Mouse (Mus musculus): Measurements from ENCODE around the gene Asic1. TPM values are rescaled to one million over a fixed set of nuclear protein-coding genes. Genes with fewer than 3 reads are reported as not detected.

Asic1 gene
- total RNA-seq, 4 experiments from 2014 or later: 1.4 to 2.5 (median 1.8) TPM

Other genes with a start within 250 kb of the Asic1 start
- gene Nckap5l, start 212.6 kb upstream of the Asic1 start, total RNA-seq (2022): 10 to 100 TPM; 20.2 to 54.8 (median 28.3) TPM
- 1 to 10 TPM; 5.2 to 8.1 (median 7.1) TPM for gene Bcdin3d, start 195.6 kb upstream of the Asic1 start, total RNA-seq (2022)
- 10 to 100 TPM; 33.7 to 54.7 (median 43.2) TPM for gene Faim2, start 142.2 kb upstream of the Asic1 start, total RNA-seq (2022)
- 1 to 10 TPM; 1.0 to 5.2 (median 1.9) TPM for gene Aqp2, start 91.3 kb upstream of the Asic1 start, total RNA-seq (2022)
- gene Aqp5, start 79.6 kb upstream of the Asic1 start, total RNA-seq (2022): 1 to 10 TPM in 1 of 4 experiments, under 1 TPM in 3; 0.43 to 2.1 (median 0.73) TPM
- gene Aqp6, start 69.0 kb upstream of the Asic1 start, total RNA-seq (2022): not detected
- gene Racgap1, start 18.7 kb upstream of the Asic1 start, total RNA-seq (2022): 1 to 10 TPM; 2.5 to 5.6 (median 4.8) TPM
- gene Smarcd1, start 31.8 kb downstream of the Asic1 start, total RNA-seq (2022): 10 to 100 TPM; 45.2 to 90.5 (median 62.8) TPM
- 10 to 100 TPM; 30.4 to 55.2 (median 34.8) TPM for gene Gm17349, start 35.1 kb downstream of the Asic1 start, total RNA-seq (2022)
- gene Gpd1, start 47.1 kb downstream of the Asic1 start, total RNA-seq (2022): 100 to 1,000 TPM; 189 to 666 (median 461) TPM
- gene Cox14, start 55.2 kb downstream of the Asic1 start, total RNA-seq (2022): 100 to 1,000 TPM; 200 to 304 (median 253) TPM
- gene Cers5, start 102.5 kb downstream of the Asic1 start, total RNA-seq (2022): 10 to 100 TPM; 58.2 to 67.4 (median 59.8) TPM
- gene Lima1, start 205.1 kb downstream of the Asic1 start, total RNA-seq (2022): 10 to 100 TPM; 42.8 to 70.7 (median 52.7) TPM

Data from adrenal gland, adult 8-10 months (tissue).